11 mouse cellular contexts compared by ENCODE assay signal in the genomic region with DNA sequence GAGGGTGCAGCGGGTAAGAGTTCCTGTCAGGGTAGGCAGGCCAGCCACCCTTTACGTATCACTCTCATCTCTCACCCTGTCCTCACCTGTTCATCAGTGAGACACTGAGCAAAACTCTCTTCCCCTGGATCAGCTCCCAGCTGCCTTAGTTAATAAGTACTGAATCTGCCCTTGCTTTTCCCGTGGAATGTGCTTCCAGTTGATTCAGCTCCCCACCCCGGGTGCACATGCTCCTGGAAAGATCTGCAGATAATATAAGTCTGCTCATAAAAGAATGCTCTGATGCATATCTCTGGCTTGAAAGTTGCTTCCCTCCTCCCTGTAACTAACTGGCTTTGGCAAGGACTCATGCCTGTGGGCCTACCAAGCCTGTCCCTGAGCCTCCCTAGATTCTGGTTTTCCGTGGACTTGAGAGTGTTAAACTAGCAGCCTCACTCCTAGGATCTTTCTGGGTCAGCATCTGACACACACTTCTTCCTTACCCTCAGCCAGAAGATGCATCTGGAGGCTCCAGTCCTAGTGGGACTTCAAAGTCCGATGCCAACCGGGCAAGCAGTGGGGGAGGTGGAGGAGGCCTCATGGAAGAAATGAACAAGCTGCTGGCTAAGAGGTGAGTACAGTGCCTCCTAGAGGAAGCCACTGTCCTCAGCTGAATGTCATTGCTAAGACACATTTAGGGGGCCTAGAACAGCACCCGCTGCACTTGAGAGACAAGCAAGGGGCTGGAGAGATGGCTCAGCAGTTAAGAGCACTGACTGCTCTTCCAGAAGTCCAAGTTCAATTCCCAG. TPM values are rescaled to one million over a fixed set of nuclear protein-coding genes. Genes with fewer than 3 reads are reported as not detected.
DNase-seq lines count a peak whose midpoint lies in the region; ATAC-seq and TF ChIP-seq lines count a peak whose summit lies in the region.
"Had no signal": no experiment of that assay in that cellular context is flagged by ENCODE, and none has a peak within 500 bp of the region (broad histone marks: within the 10 kb centered on the region; RNA-seq: fewer than 3 reads in every experiment).

No protein-coding gene starts in this region.

- no peaks in the 10 kb centered on the region for H3K27me3 ChIP-seq in midbrain, postnatal 0 days (ENCODE audit: insufficient read depth, low read length)
- H3K27me3 ChIP-seq in midbrain, embryonic 15.5 days (replicated peaks) = no peaks in the 10 kb centered on the region
- no peaks in the 10 kb centered on the region for H3K27me3 ChIP-seq in splenic B cell, adult 2 months (ENCODE audit: control insufficient read depth, insufficient read depth, low read length, poor library complexity, severe bottlenecking)
- H3K27me3 ChIP-seq in forebrain, embryonic 12.5 days = no peaks in the 10 kb centered on the region
- H3K27me3 ChIP-seq: embryonic facial prominence, embryonic 12.5 days had no signal

- H3K4me2 ChIP-seq in midbrain, postnatal 0 days (ENCODE audit: low read depth, low read length, poor library complexity, severe bottlenecking) = no peak overlapping the region
- no peak overlapping the region for H3K4me2 ChIP-seq in midbrain, embryonic 15.5 days
- no peak overlapping the region for H3K4me2 ChIP-seq in forebrain, embryonic 12.5 days
- H3K4me2 ChIP-seq: embryonic facial prominence, embryonic 12.5 days had no signal

- no peaks in the 10 kb centered on the region for H3K9me3 ChIP-seq in midbrain, postnatal 0 days (ENCODE audit: low read length)
- no peaks in the 10 kb centered on the region for H3K9me3 ChIP-seq in midbrain, embryonic 15.5 days
- no peaks in the 10 kb centered on the region for H3K9me3 ChIP-seq in forebrain, embryonic 12.5 days
- H3K9me3 ChIP-seq: embryonic facial prominence, embryonic 12.5 days; heart, embryonic 10.5 days had no signal

- 81% methylated on average over 8 of the region's 8 CpGs for WGBS in midbrain, postnatal 0 days
- WGBS in midbrain, embryonic 15.5 days = 87% methylated on average over 8 of the region's 8 CpGs
- 88% methylated on average over 8 of the region's 8 CpGs for WGBS in forebrain, embryonic 12.5 days

- H3K9ac ChIP-seq in midbrain, postnatal 0 days (replicated peaks; ENCODE audit: low read length, poor library complexity, severe bottlenecking) = no peak overlapping the region
- no peak overlapping the region for H3K9ac ChIP-seq in midbrain, embryonic 15.5 days
- H3K9ac ChIP-seq in forebrain, embryonic 12.5 days = no peak overlapping the region
- H3K9ac ChIP-seq: embryonic facial prominence, embryonic 12.5 days had no signal

- H3K36me3 ChIP-seq in midbrain, postnatal 0 days (ENCODE audit: insufficient read depth, low read length) = peaks cover 66% of the 10 kb centered on the region
- H3K36me3 ChIP-seq in midbrain, embryonic 15.5 days (replicated peaks) = peaks cover 38% of the 10 kb centered on the region; the same call in 1 of the 2 replicates
- peaks cover 26% of the 10 kb centered on the region for H3K36me3 ChIP-seq in splenic B cell, adult 2 months (ENCODE audit: control insufficient read depth, insufficient read depth, low read length, poor library complexity, severe bottlenecking)
- peaks cover 85% of the 10 kb centered on the region for H3K36me3 ChIP-seq in forebrain, embryonic 12.5 days (replicated peaks)

- H3K4me1 ChIP-seq in midbrain, postnatal 0 days (ENCODE audit: insufficient read depth, low read length) = no peaks in the 10 kb centered on the region
- H3K4me1 ChIP-seq in midbrain, embryonic 15.5 days = no peaks in the 10 kb centered on the region
- H3K4me1 ChIP-seq in forebrain, embryonic 12.5 days = no peaks in the 10 kb centered on the region
- H3K4me1 ChIP-seq: embryonic facial prominence, embryonic 12.5 days had no signal

- peak; percentile 43 for TF ChIP-seq CTCF in midbrain, postnatal 0 days (IDR thresholded peaks at IDR 0.05)

- DNase-seq in cerebellum, postnatal 10 days = peak; percentile 61 to 65
- DNase-seq in cerebellum, adult 9-10 months = no peak
- DNase-seq in midbrain, postnatal 0 days (ENCODE audit: low spot score) = no peak
- DNase-seq in kidney, adult 9 months = peak; percentile 94
- peak; percentile 21 for DNase-seq in splenic B cell, adult 2 months (ENCODE audit: low read depth, low spot score)
- DNase-seq in retina, embryonic 14.5 days (ENCODE audit: low spot score) = no peak

- ATAC-seq in midbrain, postnatal 0 days (ENCODE audit: low FRiP score) = no peak
- ATAC-seq in midbrain, embryonic 15.5 days (replicated peaks) = no peak
- ATAC-seq in forebrain, embryonic 12.5 days (ENCODE audit: low FRiP score) = no peak

- H3K27ac ChIP-seq in midbrain, postnatal 0 days (ENCODE audit: low read depth, low read length) = no peak overlapping the region
- no peak overlapping the region for H3K27ac ChIP-seq in midbrain, embryonic 15.5 days
- no peak overlapping the region for H3K27ac ChIP-seq in forebrain, embryonic 12.5 days
- H3K27ac ChIP-seq: embryonic facial prominence, embryonic 12.5 days; heart, embryonic 10.5 days had no signal

- H3K4me3 ChIP-seq in midbrain, postnatal 0 days (ENCODE audit: low read depth, low read length) = no peak overlapping the region
- no peak overlapping the region for H3K4me3 ChIP-seq in midbrain, embryonic 15.5 days
- no peak overlapping the region for H3K4me3 ChIP-seq in forebrain, embryonic 12.5 days (replicated peaks)
- H3K4me3 ChIP-seq: embryonic facial prominence, embryonic 12.5 days; heart, embryonic 10.5 days had no signal

RNA-seq across cellular contexts. Expression of gene Degs2, which starts 26.3 kb away (rescaled TPM):
- total RNA-seq in midbrain, postnatal 0 days (2014; rRNA removed) = 0.71 and 2.1 TPM in 2 replicates
- polyA plus RNA-seq in midbrain, postnatal 0 days (2015; fragmentation: Nextera tagmentation; extraction: Ambion mirVana) = 1.1 and 1.4 TPM in 2 replicates
- polyA plus RNA-seq in midbrain, embryonic 15.5 days (2015; fragmentation: Nextera tagmentation; extraction: Ambion mirVana) = 3.2 and 3.4 TPM in 2 replicates
- 2.3 and 2.4 TPM in 2 replicates for polyA plus RNA-seq in forebrain, embryonic 12.5 days (2016; fragmentation: Nextera tagmentation; extraction: Ambion mirVana)
- total RNA-seq: megakaryocyte-erythroid progenitor cell, adult 5-6 weeks had no signal

Comparison
In these comparisons a context has a peak if more than half of its experiments do, and no peak if none do; other contexts are left out.
1. DNase-seq: peak in cerebellum, postnatal 10 days (2 of 2), kidney, adult 9 months (single experiment) and splenic B cell, adult 2 months (single experiment); none in cerebellum, adult 9-10 months (single experiment), midbrain, postnatal 0 days (single experiment) and retina, embryonic 14.5 days (single experiment).